Mouse (Mus musculus): ENCODE measurements at regions not wholly inside any gene's neighbourhood (a gene's known extent, or its start where the extent isn't known, plus 50 kb on each side); places are given as distances from the start of the nearest gene placed in this dataset. TPM values are rescaled to one million over a fixed set of nuclear protein-coding genes. Genes with fewer than 3 reads are reported as not detected.

- WGBS: 92% methylated on average over 1 of the region's 1 CpGs
- Histone ChIP-seq H3K4me3 (replicated peaks) (no peak overlapping the region), H3K9ac (replicated peaks) (no peak overlapping the region), H3K36me3 (no peaks in the 10 kb centered on the region), H3K4me2 (no peak overlapping the region), H3K4me1 (no peaks in the 10 kb centered on the region), H3K9me3 (replicated peaks) (no peaks in the 10 kb centered on the region), H3K27ac (replicated peaks) (no peak overlapping the region), H3K27me3 (replicated peaks) (no peaks in the 10 kb centered on the region)
- ATAC-seq (ENCODE audit: low FRiP score): no peak
These were observed 58.1 kb upstream of the Mocs2 start for GRCm38 (mm10) chr13:114759886-114760285.

- Histone ChIP-seq H3K4me3 (replicated peaks) (no peak overlapping the region), H3K9me3 (replicated peaks) (no peaks in the 10 kb centered on the region), H3K27me3 (replicated peaks) (no peaks in the 10 kb centered on the region), H3K36me3 (no peaks in the 10 kb centered on the region), H3K4me1 (no peaks in the 10 kb centered on the region), H3K27ac (replicated peaks) (no peak overlapping the region), H3K4me2 (no peak overlapping the region), H3K9ac (replicated peaks) (no peak overlapping the region)
- 90% methylated on average over 3 of the region's 3 CpGs for WGBS
- no peak for ATAC-seq (ENCODE audit: low FRiP score)
These were observed 57.1 kb upstream of the Mocs2 start for GRCm38 (mm10) chr13:114760901-114761300.

Small RNAs in the stretch of these regions (microRNA-seq; reads per million reads assigned to microRNA genes)
- not detected for gene Gm25950
